Mouse (Mus musculus) C2C12 (cell line): Measurements from ENCODE around the gene Gm20792. TPM values are rescaled to one million over a fixed set of nuclear protein-coding genes. Genes with fewer than 3 reads are reported as not detected.
"Not testable (repeated sequence)": the region's sequence is repeated elsewhere in the genome, so short reads cannot be mapped to it uniquely, and the experiment has no call there.

Source experiments
- H3K27me3 ChIP-seq: one replicate; pipeline ENCODE4 v1.6.1; 2011; ENCODE audit not compliant: control insufficient read depth, insufficient read depth, insufficient read length
- H3K36me3 ChIP-seq: one replicate; pipeline ENCODE4 v1.6.1; 2011; ENCODE audit not compliant: control insufficient read depth, insufficient read depth
- H3K4me3 ChIP-seq: one replicate; pipeline ENCODE4 v1.5.1; 2011; ENCODE audit warnings: mild to moderate bottlenecking, control low read depth; ENCODE audit not compliant: poor library complexity, insufficient read depth, severe bottlenecking
- H3K79me2 ChIP-seq: one replicate; pipeline ENCODE4 v1.6.1; 2011; ENCODE audit not compliant: control insufficient read depth, insufficient read depth
- H3K79me3 ChIP-seq: one replicate; pipeline ENCODE4 v1.6.1; 2011; ENCODE audit warnings: low read depth, control low read depth
- H3ac ChIP-seq: one replicate; pipeline ENCODE3; 2011; ENCODE audit warnings: low read depth; ENCODE audit not compliant: control insufficient read depth, insufficient read length
- long read RNA-seq, 2 experiments: library from polyadenylated mRNA; unstranded; transcript quantifications; one replicate each; pipeline ENCODE4 v2.0.0; 2019 to 2020
- polyA plus RNA-seq: library from polyadenylated mRNA; unstranded; fragments of >200 nt; fragmentation: generic; extraction: Trizol; gene quantifications from one replicate; pipeline ENCODE4 v1.2.1, GENCODE M21; 2012; ENCODE audit warnings: missing spikeins

The Gm20792 gene
- not detected for polyA plus RNA-seq
- long read RNA-seq, experiment 1 = 0 reads
- long read RNA-seq, experiment 2 = 0 reads

- not testable (repeated sequence) for H3K4me3 ChIP-seq, H3K36me3 ChIP-seq, H3K79me2 ChIP-seq, H3ac ChIP-seq, H3K27me3 ChIP-seq, H3K79me3 ChIP-seq
Measured at GRCm38 (mm10) chrY:48311555-48311954, at the start of gene Gm20792. Gene Gm20792, plus strand, starts transcription at chrY:48311855.
